Mouse (Mus musculus) midbrain, embryonic 10.5 days (tissue): ENCODE measurements around the gene Mri1. TPM values are rescaled to one million over a fixed set of nuclear protein-coding genes. Genes with fewer than 3 reads are reported as not detected.

Source experiments
- DNase-seq: peaks from one replicate; pipeline ENCODE4 v3.0.0-alpha.2; 2017; ENCODE audit warnings: low spot score
- H3K27ac ChIP-seq: fragments of 300-500 bp; sonication (generic); replicated peaks from 2 replicates; pipeline ENCODE4 v1.5.1; 2016; ENCODE audit warnings: mild to moderate bottlenecking
- H3K27me3 ChIP-seq: fragments of 300-500 bp; sonication (generic); 2 replicates; pipeline ENCODE4 v1.6.1; 2016; ENCODE audit warnings: low read depth, mild to moderate bottlenecking; ENCODE audit not compliant: poor library complexity, severe bottlenecking
- H3K36me3 ChIP-seq: fragments of 300-500 bp; sonication (generic); 2 replicates; pipeline ENCODE4 v1.6.1; 2016; ENCODE audit warnings: mild to moderate bottlenecking, moderate library complexity
- H3K4me1 ChIP-seq: fragments of 300-500 bp; sonication (generic); 2 replicates; pipeline ENCODE4 v1.6.1; 2016
- H3K4me3 ChIP-seq: fragments of 300-500 bp; sonication (generic); 2 replicates; pipeline ENCODE4 v1.5.1; 2016; ENCODE audit warnings: mild to moderate bottlenecking, moderate library complexity
- H3K9me3 ChIP-seq: fragments of 300-500 bp; sonication (generic); replicated peaks from 2 replicates; pipeline ENCODE4 v1.6.1; 2016; ENCODE audit warnings: mild to moderate bottlenecking
- WGBS: fragments of 180-500 bp; shearing (Covaris S2); methylation state at CpG from one replicate; pipeline ENCODE4 v1.1.7; 2016; 5-methylcytosine and 5-hydroxymethylcytosine counted together
- polyA plus RNA-seq: library from polyadenylated mRNA; unstranded; fragments of >200 nt; fragmentation: Nextera tagmentation; extraction: Ambion mirVana; gene quantifications from 2 replicates; pipeline ENCODE4 v1.2.1, GENCODE M21; 2016

Mri1 gene
- polyA plus RNA-seq, 1 experiment from 2014 or later: 72.0 TPM

DNA sequence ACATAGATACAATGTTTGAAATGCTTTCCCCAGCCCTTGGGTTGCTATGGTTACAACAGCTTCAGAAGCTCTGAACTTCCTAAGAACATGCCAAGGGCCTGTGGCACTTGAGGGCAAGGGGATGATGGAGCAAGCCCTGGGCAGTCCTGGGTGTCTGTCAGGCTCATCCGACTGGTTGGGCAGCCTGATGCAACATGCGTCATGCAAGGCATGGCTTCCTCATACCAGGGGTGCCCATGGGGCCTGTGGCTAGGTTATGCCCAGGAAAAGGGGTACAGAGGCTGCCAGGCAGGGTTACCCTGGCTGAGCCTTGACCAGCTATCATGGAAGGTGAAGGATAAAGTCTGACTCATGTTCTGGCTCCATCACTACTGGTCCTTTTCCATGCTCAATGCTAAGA is 24.1 kb downstream of the Mri1 start:
- WGBS: 96% methylated on average over 2 of the region's 2 CpGs
- no peaks in the 10 kb centered on the region for H3K9me3 ChIP-seq
- no peak overlapping the region for H3K4me3 ChIP-seq
- no peak for DNase-seq
- peaks cover 33% of the 10 kb centered on the region for H3K4me1 ChIP-seq
- H3K36me3 ChIP-seq: peaks cover 69% of the 10 kb centered on the region
- no peaks in the 10 kb centered on the region for H3K27me3 ChIP-seq
- H3K27ac ChIP-seq: no peak overlapping the region

DNA sequence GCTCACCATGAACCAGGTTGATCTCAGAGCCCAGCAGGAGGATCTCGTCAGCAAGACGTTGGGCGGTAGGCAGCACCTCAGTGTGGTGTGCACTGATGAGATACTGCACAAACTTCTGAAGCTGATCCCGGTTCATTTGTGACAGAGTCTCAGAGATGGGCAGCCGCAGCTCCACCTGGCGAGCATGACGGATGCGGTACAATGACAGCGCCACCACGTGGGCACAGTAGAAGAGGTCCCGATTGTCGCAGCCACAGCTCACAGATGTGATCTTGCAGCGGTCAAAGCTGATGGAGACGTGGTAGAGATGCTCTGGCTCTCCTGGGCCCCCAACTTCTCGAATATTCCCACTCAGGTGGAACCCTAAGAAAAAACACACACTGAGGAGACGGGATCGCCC is 26.4 kb downstream of the Mri1 start:
- 81% methylated on average over 17 of the region's 17 CpGs for WGBS

DNA sequence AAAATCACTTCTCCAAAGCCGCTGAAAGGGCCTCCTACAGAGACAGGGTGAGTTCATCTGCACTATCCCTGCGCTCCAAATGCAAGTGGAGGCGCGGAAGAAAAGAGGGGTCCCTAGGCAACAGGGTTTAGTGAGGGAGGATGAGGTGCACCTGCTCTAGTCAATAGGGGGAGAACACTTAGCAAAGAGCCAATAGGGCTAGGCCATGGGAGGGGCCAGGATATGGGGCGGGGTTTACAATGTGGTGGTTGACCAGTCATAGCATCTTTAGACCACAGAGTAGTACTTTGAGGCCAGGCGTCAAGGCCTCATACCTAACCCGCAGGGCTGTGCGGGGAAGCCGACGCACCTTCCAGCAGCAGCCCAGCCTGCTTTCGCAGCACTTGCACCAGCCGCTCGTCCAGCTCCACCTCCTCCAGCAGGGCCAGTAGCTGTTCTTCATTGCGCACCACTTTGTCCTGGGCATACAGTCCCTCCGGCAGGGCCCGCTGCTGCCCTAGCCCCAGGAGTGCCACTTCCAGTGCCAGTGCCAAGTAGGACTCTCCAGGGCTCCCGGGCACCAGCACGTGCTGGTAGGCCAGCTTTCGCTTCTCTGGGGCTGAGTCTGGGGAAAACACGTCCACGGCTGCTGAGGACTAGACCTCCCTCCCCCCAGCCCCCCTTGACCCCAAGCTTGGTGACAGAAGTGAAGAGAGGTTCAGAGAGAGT is 33.6 kb downstream of the Mri1 start:
- Histone ChIP-seq H3K9me3 (no peaks in the 10 kb centered on the region), H3K4me1 (no peaks in the 10 kb centered on the region), H3K27ac (no peak overlapping the region), H3K27me3 (no peaks in the 10 kb centered on the region), H3K4me3 (no peak overlapping the region), H3K36me3 (peaks cover 98% of the 10 kb centered on the region)
- DNase-seq: no peak
- 80% methylated on average over 21 of the region's 21 CpGs for WGBS

More for the DNA sequence above, 26.4 kb downstream of the Mri1 start:
- Histone ChIP-seq H3K4me3 (no peak overlapping the region), H3K36me3 (peaks cover 92% of the 10 kb centered on the region), H3K9me3 (no peaks in the 10 kb centered on the region), H3K27me3 (no peaks in the 10 kb centered on the region), H3K4me1 (peaks cover 19% of the 10 kb centered on the region), H3K27ac (no peak overlapping the region)
- no peak for DNase-seq

DNA sequence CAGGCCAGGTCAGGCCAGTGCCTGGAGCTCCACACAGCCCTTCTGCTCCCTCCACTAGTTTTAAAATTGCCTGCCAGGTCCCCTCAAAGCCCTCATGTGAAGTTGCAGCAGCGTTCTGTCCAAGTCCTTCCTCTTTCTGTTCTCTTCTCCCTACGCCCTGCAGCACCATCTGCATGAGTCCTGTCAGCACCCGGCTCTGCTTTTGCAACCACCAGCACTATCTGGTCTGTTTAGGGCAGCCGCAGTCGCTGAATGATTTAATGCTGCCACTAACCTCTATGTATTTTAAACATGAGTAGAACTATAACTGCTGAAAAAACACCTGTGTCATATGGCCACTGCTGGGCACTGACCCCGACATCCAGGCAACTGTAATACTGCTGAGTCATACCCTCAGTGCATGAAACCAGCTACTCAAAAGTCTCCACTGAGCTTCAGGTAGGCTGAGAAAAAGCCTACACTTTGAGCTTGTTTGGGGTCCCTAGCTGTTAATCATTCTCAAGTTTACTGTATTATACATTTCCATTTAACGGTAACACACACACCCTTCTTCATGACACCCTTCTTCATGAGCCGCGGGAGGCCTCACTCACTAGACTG is 34.5 kb downstream of the Mri1 start:
- Histone ChIP-seq H3K9me3 (no peaks in the 10 kb centered on the region), H3K27ac (no peak overlapping the region), H3K4me3 (no peak overlapping the region), H3K27me3 (no peaks in the 10 kb centered on the region), H3K36me3 (peaks cover 98% of the 10 kb centered on the region), H3K4me1 (no peaks in the 10 kb centered on the region)
- no peak for DNase-seq
- WGBS: 93% methylated on average over 9 of the region's 9 CpGs

DNA sequence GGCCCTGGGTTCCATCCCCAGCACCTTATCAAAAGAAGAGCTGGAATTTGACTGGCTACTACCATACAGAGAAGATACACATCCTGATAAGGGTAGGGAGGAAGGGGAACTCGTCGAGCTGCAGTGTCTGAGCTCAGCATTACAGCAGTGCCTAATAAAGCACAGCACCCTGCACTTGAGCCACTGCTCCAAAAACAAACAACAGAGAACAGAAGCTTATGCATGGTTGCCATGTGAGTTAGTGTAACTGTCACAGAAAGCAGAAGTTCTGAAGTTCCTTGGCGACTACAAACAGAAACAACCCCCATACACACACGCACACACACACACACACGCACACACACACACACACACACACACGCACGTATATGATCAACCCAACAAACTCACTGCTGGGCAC is 37.0 kb downstream of the Mri1 start:
- no peak for DNase-seq
- H3K4me3 ChIP-seq: no peak overlapping the region
- no peaks in the 10 kb centered on the region for H3K27me3 ChIP-seq
- no peaks in the 10 kb centered on the region for H3K9me3 ChIP-seq
- H3K27ac ChIP-seq: no peak overlapping the region
- H3K36me3 ChIP-seq: peaks cover 98% of the 10 kb centered on the region
- WGBS: 88% methylated on average over 7 of the region's 7 CpGs
- no peaks in the 10 kb centered on the region for H3K4me1 ChIP-seq

DNA sequence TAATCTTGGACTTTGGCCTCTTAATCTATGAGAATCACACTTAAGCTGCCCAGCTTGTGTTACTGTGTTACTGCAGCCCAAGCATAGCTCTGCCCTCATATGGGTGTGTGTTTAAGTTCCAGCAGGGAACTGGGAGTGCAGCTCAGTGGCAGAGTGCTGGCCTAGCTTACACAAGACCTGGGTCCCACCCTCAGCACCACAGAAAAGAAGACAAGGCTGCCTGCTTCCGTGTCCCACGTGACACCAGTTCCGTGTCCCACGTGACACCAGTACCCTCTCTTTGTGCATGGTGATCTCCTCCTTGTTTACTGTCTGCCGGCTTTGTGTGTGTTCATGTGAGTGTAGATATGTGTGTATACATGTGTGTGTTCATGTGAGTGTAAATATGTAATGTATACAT is 39.0 kb downstream of the Mri1 start:
- Histone ChIP-seq H3K9me3 (no peaks in the 10 kb centered on the region), H3K27ac (no peak overlapping the region), H3K4me3 (no peak overlapping the region), H3K36me3 (peaks cover 98% of the 10 kb centered on the region), H3K4me1 (no peaks in the 10 kb centered on the region), H3K27me3 (no peaks in the 10 kb centered on the region)
- no peak for DNase-seq
- 97% methylated on average over 5 of the region's 5 CpGs for WGBS

DNA sequence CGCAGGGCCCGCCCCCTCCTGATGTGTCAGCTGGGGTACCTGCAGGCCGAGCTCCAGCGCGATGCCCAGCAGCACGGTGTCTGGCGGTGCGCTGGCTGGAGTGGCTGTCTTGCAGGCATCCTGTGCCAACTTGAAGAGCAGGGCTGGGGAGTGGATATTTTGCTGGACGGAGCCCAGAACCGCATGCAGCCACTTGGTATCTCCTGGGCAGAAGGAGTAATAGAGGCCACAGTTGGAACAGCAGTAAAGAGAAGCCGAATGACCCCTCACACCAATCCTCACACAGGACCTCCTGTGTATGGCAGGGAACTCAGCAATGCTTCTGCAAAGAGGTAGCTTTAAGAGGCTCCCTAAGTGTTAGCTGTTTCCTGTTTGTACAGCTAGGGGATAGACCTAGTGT is 39.9 kb downstream of the Mri1 start:
- no peak for DNase-seq
- no peaks in the 10 kb centered on the region for H3K9me3 ChIP-seq
- H3K27me3 ChIP-seq: no peaks in the 10 kb centered on the region
- peaks cover 98% of the 10 kb centered on the region for H3K36me3 ChIP-seq
- H3K4me3 ChIP-seq: no peak overlapping the region
- 94% methylated on average over 11 of the region's 11 CpGs for WGBS
- H3K4me1 ChIP-seq: no peaks in the 10 kb centered on the region
- H3K27ac ChIP-seq: no peak overlapping the region

DNA sequence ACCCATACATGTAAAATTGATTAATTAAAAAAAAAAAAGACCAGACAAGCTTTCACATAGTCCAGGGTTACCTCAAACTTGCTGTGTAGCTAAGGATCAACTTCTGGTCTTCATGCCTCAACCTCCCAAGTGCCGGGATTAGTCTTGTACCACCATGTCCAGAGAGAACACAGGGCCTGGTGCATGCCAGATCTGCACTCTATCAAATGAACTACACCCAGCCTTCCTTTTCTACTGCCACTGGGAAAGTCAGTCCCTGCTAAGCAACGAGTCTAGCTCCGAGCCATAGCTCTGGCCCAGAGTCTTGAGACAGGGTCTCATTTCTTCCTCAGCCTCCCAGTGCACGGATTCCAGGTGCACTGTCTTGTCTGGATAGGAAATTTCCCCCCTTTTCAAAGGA is 43.8 kb downstream of the Mri1 start:
- H3K4me1 ChIP-seq: peaks cover 20% of the 10 kb centered on the region
- H3K4me3 ChIP-seq: no peak overlapping the region
- no peaks in the 10 kb centered on the region for H3K27me3 ChIP-seq
- 91% methylated on average over 4 of the region's 4 CpGs for WGBS
- no peak overlapping the region for H3K27ac ChIP-seq
- DNase-seq: no peak
- peaks cover 83% of the 10 kb centered on the region for H3K36me3 ChIP-seq
- no peaks in the 10 kb centered on the region for H3K9me3 ChIP-seq

DNA sequence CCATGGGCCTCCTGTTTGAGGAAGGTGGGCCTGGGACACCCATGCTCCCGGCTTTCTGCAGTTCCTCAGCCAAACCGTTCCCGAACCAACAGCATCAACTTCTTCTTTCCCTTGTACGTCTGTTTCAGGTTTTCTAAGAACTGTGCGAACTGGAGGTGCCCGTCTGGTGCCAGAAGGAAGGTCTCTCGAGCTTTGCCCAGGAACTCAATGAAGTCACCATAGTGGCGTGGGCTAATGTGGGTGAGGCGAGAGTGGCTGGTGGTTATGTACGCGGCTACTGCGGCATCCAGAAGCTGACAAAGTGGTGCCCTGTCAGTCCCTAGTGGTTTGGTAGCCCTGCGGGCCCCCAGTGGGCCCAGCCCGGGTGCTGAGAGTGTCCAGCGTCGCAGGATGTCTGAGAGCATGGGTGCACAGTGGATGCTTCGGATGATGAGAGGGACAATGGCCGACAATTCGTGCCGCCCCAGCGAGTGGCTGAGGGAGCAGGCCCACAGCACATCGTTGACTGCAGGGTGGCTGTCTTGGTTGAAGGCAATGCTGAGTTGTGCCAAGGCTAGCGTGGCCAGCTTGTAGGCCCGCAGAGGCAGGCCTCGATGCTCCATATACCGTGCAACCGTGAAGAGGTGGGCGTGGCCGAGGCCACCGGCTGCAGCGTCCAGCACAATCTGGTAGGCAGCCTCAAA is 45.1 kb downstream of the Mri1 start:
- peaks cover 70% of the 10 kb centered on the region for H3K36me3 ChIP-seq
- WGBS: 95% methylated on average over 31 of the region's 31 CpGs
- H3K9me3 ChIP-seq: no peaks in the 10 kb centered on the region
- no peaks in the 10 kb centered on the region for H3K27me3 ChIP-seq
- DNase-seq: no peak
- H3K4me3 ChIP-seq: no peak overlapping the region
- no peak overlapping the region for H3K27ac ChIP-seq
- H3K4me1 ChIP-seq: peaks cover 28% of the 10 kb centered on the region

DNA sequence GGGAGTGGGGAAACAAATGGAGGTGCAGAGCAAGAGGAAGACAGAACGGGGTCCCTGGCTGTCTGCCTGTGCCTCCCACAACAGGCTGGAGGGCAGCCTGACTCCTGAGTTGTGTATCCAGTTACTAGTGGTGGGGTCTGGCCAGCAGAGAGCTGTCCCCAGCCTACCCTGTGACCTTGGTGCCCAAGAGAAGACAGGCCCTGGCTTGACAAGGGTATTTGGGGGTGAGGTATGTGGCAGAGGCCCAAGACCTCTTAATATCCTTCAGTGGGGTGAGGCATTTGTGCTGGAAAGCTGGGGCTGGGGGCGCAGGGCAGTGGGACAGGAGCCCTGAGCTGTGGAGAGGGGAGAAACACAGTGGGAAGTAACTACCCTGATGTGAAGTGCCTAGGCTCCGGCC is 45.9 kb downstream of the Mri1 start:
- Histone ChIP-seq H3K36me3 (peaks cover 66% of the 10 kb centered on the region), H3K27me3 (no peaks in the 10 kb centered on the region), H3K4me3 (no peak overlapping the region), H3K4me1 (peaks cover 28% of the 10 kb centered on the region), H3K9me3 (no peaks in the 10 kb centered on the region), H3K27ac (no peak overlapping the region)
- WGBS: 87% methylated on average over 3 of the region's 3 CpGs
- no peak for DNase-seq

DNA sequence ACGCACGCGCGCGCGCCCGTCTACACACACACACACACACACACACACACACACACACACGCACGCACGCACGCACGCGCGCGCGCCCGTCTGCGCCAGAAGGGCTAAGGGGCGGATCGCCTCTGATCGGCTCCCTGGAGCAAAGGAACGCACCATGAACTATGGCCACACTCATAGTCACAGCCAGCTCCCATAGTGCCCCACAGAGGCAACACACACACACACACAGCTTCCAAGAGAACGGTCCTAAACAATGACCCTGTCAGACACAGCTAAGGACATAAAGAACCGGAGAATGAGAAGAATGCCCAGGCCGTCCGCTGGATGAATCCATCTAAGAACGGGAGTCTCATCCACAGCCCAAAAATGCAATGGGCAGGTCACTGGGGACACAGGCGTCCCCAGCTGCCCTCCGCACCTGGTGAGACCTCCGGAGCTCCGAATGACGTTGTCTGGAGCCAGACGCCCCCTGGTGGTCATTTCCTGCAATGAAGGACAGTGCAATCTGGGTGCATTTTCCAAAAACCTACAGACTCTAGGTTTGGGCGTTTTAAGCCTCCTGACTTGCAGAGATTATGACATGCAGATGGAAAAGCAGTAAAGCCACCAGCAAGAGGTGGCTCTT is 46.8 kb downstream of the Mri1 start:
- peak; percentile 79 for DNase-seq
- WGBS: 59% methylated on average over 34 of the region's 34 CpGs
- H3K4me3 ChIP-seq: no peak overlapping the region
- peaks cover 57% of the 10 kb centered on the region for H3K36me3 ChIP-seq
- no peak overlapping the region for H3K27ac ChIP-seq
- H3K4me1 ChIP-seq: peaks cover 28% of the 10 kb centered on the region
- H3K27me3 ChIP-seq: no peaks in the 10 kb centered on the region
- H3K9me3 ChIP-seq: no peaks in the 10 kb centered on the region

DNA sequence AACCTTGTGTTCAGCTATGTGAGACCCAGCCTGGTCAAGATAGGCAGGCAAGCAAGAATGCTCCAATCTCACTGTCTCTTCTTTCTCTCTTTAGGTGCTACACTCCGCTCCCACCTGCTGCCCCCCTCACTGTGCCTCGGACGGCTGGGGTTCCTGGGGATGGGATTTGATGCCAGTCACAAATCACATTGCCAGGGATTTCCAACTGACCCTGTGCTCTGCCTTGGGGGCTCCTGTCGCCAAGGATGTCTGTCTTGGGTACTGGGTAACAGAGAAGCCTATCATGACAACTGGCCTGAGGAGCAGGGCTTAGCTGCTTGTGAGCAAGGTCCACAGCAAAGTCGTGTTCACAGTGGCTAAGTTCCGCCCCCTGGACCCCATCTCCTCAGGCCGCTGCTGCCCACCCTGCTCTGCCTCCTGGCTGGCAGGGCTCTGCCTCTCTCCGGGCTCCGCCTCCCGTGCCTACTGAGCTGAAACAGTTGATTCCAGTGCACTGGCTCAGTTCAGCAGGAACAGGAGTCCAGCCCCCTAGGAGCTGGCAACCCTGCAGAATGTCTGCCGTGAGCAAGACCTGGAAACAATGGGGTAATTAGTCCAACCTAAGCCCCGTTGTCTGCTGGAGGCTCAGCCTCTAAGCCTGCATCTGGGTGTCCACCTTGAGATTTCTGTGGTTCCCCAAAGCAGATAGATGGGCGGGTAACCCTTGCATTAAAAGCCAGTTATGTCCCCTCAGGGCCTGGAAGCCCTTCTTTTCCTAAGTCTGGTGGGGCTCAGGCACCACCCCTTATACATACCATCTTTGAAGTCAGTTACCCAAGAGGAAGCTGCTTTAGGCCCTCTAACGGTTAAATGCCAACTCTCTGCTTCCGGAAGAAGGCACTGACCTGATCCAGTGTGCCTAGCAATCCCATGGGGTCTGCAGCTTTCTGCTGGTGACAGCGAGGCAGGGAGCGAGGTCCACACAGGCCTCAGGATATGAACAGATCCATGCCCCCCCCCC is 48.4 kb downstream of the Mri1 start:
- Histone ChIP-seq H3K4me3 (0 out of 2 replicates have a peak overlapping the region, but pooled peaks have one; percentile 11), H3K27ac (peak overlapping the region; percentile 67), H3K9me3 (no peaks in the 10 kb centered on the region), H3K27me3 (no peaks in the 10 kb centered on the region), H3K4me1 (peaks cover 34% of the 10 kb centered on the region), H3K36me3 (peaks cover 41% of the 10 kb centered on the region)
- 43% methylated on average over 17 of the region's 17 CpGs for WGBS
- no peak for DNase-seq
